Mouse (Mus musculus) heart, adult 2 months (tissue): ENCODE measurements around the gene Tspyl3. TPM values are rescaled to one million over a fixed set of nuclear protein-coding genes. Genes with fewer than 3 reads are reported as not detected.

Source experiments
- DNase-seq, 2 experiments: peaks; one replicate each; pipeline ENCODE4 v3.0.0; 2021
- H3K27ac ChIP-seq: fragments of 200-600 bp; 2 replicates; pipeline ENCODE4 v1.8.1; 2022
- H3K27me3 ChIP-seq: fragments of 200-500 bp; 2 replicates; pipeline ENCODE4 v1.6.1; 2012; ENCODE audit warnings: mild to moderate bottlenecking, low read length, inconsistent platforms, mixed read lengths; ENCODE audit not compliant: control insufficient read depth, insufficient read depth
- H3K36me3 ChIP-seq: fragments of 200-500 bp; 2 replicates; pipeline ENCODE4 v1.6.1; 2012; ENCODE audit warnings: low read length, inconsistent platforms; ENCODE audit not compliant: control insufficient read depth, insufficient read depth
- H3K4me1 ChIP-seq: fragments of 200-500 bp; 2 replicates; pipeline ENCODE4 v1.6.1; 2011; ENCODE audit warnings: low read length; ENCODE audit not compliant: control insufficient read depth, insufficient read depth
- H3K4me3 ChIP-seq: fragments of 200-600 bp; 2 replicates; pipeline ENCODE4 v1.8.1; 2022
- H3K79me2 ChIP-seq: fragments of 200-500 bp; replicated peaks from 2 replicates; pipeline ENCODE4 v1.6.1; 2012; ENCODE audit warnings: mild to moderate bottlenecking, inconsistent platforms, low read length, moderate library complexity, mixed read lengths; ENCODE audit not compliant: control insufficient read depth, insufficient read depth
- H3K9ac ChIP-seq: fragments of 200-500 bp; 2 replicates; pipeline ENCODE4 v1.6.1; 2012; ENCODE audit warnings: low read depth, mild to moderate bottlenecking, control low read depth, inconsistent platforms, low read length, mixed read lengths
- CTCF ChIP-seq: fragments of 200-600 bp; IDR thresholded peaks from 2 replicates; pipeline ENCODE4 v1.8.1; 2022; ENCODE audit warnings: antibody characterized with exemption, mild to moderate bottlenecking, moderate library complexity
- EP300 ChIP-seq: fragments of 200-500 bp; IDR thresholded peaks from 2 replicates; pipeline ENCODE4 v1.6.1; 2011; ENCODE audit warnings: low read depth, low read length, control low read depth; ENCODE audit not compliant: insufficient read depth
- POLR2A ChIP-seq: fragments of 200-500 bp; IDR thresholded peaks from 2 replicates; pipeline ENCODE4 v1.6.1; 2011; ENCODE audit warnings: mild to moderate bottlenecking, low read depth, low read length, control low read depth; ENCODE audit not compliant: insufficient read depth
- WGBS: fragments of 180-500 bp; shearing (Covaris S2); methylation state at CpG from one replicate; pipeline ENCODE4 v1.1.7; 2018; 5-methylcytosine and 5-hydroxymethylcytosine counted together
- intact Hi-C: fragments of 180-260 bp; cut with DNase I; formaldehyde crosslinking; loops from one replicate; pipeline ENCODE4 v1.15.1; 2025
- polyA plus RNA-seq: library from polyadenylated mRNA; depleted of rRNA; stranded (reverse); fragments of >200 nt; gene quantifications from 2 replicates; pipeline ENCODE4 v1.2.3, GENCODE M21; 2012
- total RNA-seq, 2 experiments: library from RNA; stranded (reverse); gene quantifications; 2 replicates each; pipeline ENCODE4 v1.2.3; 2021

Tspyl3 gene
- total and polyA plus RNA-seq, 3 experiments = 0.94 to 2.1 (median 1.2) TPM

GRCm38 (mm10) chr2:153213351-153213750, 11.9 kb downstream of the Tspyl3 start:
- WGBS = 89% methylated on average over 4 of the region's 4 CpGs

DNA sequence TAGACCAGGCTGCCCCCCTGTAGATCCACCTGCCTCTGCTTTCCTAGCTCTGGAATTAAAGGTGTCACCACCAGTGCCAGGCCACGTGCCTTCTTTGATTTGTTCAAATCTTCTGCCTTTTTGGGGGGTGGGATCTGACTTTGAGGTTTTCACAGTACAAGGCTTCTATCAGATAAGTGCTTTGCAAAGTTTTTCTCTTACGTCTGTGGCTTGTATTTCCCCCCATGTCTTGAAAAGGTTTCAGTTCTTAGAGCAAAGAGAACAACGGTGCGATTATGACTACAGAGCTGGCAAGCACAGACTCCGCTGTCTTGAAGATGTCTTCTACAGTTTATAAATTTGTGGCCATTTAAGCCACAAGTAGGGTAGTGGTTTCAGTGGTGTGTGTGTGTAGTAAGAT, 13.8 kb downstream of the Tspyl3 start:
- Histone ChIP-seq H3K4me3 (no peak overlapping the region), H3K9ac (no peak overlapping the region), H3K27me3 (no peaks in the 10 kb centered on the region), H3K4me1 (peaks cover 3% of the 10 kb centered on the region), H3K79me2 (no peaks in the 10 kb centered on the region), H3K27ac (no peak overlapping the region), H3K36me3 (no peaks in the 10 kb centered on the region)
- no peak for DNase-seq
- WGBS = 94% methylated on average over 5 of the region's 5 CpGs
- TF ChIP-seq EP300 (no peak), CTCF (no peak), POLR2A (no peak)
- intact Hi-C loops = no loop called here

More at GRCm38 (mm10) chr2:153213351-153213750, 11.9 kb downstream of the Tspyl3 start:
- no peak overlapping the region for H3K9ac ChIP-seq
- H3K4me1 ChIP-seq = peaks cover 3% of the 10 kb centered on the region
- H3K79me2 ChIP-seq = no peaks in the 10 kb centered on the region
- no peak for DNase-seq
- H3K27me3 ChIP-seq = no peaks in the 10 kb centered on the region
- no peak for TF ChIP-seq CTCF
- no peak for TF ChIP-seq EP300
- no peak for TF ChIP-seq POLR2A
- no peak overlapping the region for H3K4me3 ChIP-seq
- intact Hi-C loops = no loop called here
- H3K36me3 ChIP-seq = no peaks in the 10 kb centered on the region
- no peak overlapping the region for H3K27ac ChIP-seq

- 77% methylated on average over 5 of the region's 5 CpGs for WGBS
- no peak for DNase-seq
- Histone ChIP-seq H3K36me3 (no peaks in the 10 kb centered on the region), H3K9ac (no peak overlapping the region), H3K27ac (no peak overlapping the region), H3K79me2 (no peaks in the 10 kb centered on the region), H3K4me1 (0 out of 2 replicates have a peak, but pooled peaks cover under 1% of the 10 kb centered on the region), H3K27me3 (no peaks in the 10 kb centered on the region), H3K4me3 (no peak overlapping the region)
- intact Hi-C loops = no loop called here
- no peak for TF ChIP-seq EP300
- TF ChIP-seq POLR2A = no peak
- TF ChIP-seq CTCF = no peak
Measured at GRCm38 (mm10) chr2:153209286-153209685, 16.0 kb downstream of the Tspyl3 start.

GRCm38 (mm10) chr2:153208149-153208548, 17.1 kb downstream of the Tspyl3 start:
- H3K79me2 ChIP-seq = no peaks in the 10 kb centered on the region
- no peak overlapping the region for H3K9ac ChIP-seq
- no peaks in the 10 kb centered on the region; the same call in 1 of the 2 replicates for H3K4me1 ChIP-seq
- H3K4me3 ChIP-seq = no peak overlapping the region
- WGBS = 88% methylated on average over 2 of the region's 2 CpGs
- no peaks in the 10 kb centered on the region; the same call in 1 of the 2 replicates for H3K36me3 ChIP-seq
- H3K27ac ChIP-seq = no peak overlapping the region
- no peak for TF ChIP-seq CTCF
- no peak for TF ChIP-seq POLR2A
- no peak for TF ChIP-seq EP300
- no peaks in the 10 kb centered on the region for H3K27me3 ChIP-seq
- DNase-seq = no peak
- intact Hi-C loops = no loop called here

DNA sequence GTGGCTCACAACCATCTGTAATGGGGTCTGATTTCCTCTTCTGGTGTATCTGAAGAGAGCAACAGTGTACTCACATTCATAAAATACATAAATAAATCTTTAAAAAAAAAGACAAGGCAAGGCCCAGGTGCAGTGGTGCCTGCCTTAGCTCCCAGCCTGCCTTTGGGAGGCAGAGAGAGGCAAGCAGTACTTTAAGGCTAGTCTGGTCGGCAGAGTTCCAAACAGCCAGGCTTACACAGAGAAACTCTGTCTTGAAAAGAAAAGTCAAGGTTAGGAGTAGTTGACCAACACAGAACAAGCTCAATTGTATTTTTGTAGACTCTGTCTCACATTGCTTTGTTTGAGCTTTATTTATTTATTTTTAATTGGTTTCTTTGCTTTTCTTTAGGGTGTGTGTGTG, 22.5 kb downstream of the Tspyl3 start:
- no peak for DNase-seq
- 92% methylated on average over 1 of the region's 1 CpGs for WGBS
- TF ChIP-seq POLR2A (no peak), EP300 (no peak), CTCF (no peak)
- Histone ChIP-seq H3K4me1 (no peaks in the 10 kb centered on the region; the same call in none of the 2 replicates), H3K79me2 (no peaks in the 10 kb centered on the region), H3K27me3 (no peaks in the 10 kb centered on the region), H3K4me3 (no peak overlapping the region), H3K9ac (no peak overlapping the region), H3K27ac (no peak overlapping the region), H3K36me3 (no peaks in the 10 kb centered on the region; the same call in 1 of the 2 replicates)
- intact Hi-C loops = no loop called here

DNA sequence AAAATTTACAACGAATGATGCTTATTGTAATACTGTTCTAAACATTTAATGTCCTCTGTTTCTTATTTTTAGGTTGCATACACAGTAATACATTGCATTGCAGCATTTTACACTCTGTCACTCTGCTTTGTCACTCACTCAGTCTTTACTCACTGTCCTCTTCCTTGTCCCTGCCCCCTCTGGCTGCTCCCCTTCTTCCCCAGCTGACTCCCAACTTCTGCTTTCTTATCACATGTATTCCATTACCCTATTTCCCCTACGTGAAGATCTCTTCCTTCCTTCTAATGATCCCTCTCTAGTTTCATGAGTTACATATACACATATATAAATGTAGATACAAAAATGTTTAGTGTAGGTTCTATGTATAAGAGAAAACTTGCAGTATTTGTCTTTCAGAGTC, 26.1 kb downstream of the Tspyl3 start:
- Histone ChIP-seq H3K79me2 (no peaks in the 10 kb centered on the region), H3K4me3 (no peak overlapping the region), H3K4me1 (no peaks in the 10 kb centered on the region; the same call in none of the 2 replicates), H3K27me3 (no peaks in the 10 kb centered on the region), H3K27ac (no peak overlapping the region), H3K9ac (no peak overlapping the region), H3K36me3 (no peaks in the 10 kb centered on the region; the same call in 1 of the 2 replicates)
- intact Hi-C loops = no loop called here
- WGBS = 63% methylated on average over 2 of the region's 2 CpGs
- no peak for TF ChIP-seq EP300
- no peak for TF ChIP-seq CTCF
- no peak for TF ChIP-seq POLR2A
- no peak for DNase-seq
